Mouse (Mus musculus) G1E (cell line): ENCODE data around the gene Mbl1. TPM values are rescaled to one million over a fixed set of nuclear protein-coding genes. Genes with fewer than 3 reads are reported as not detected.

Experiments used
- ATAC-seq: 2 replicates; pipeline ENCODE4 v1.8.0; 2016; ENCODE audit warnings: mild to moderate bottlenecking; ENCODE audit not compliant: insufficient number of reproducible peaks, poor library complexity, low FRiP score, severe bottlenecking; ENCODE audit errors: extremely low read depth
- DNase-seq: peaks from one replicate; pipeline ENCODE4 v3.0.0; 2012; ENCODE audit warnings: low spot score
- H3K27me3 ChIP-seq: 2 replicates; pipeline ENCODE4 v1.6.1; 2012; ENCODE audit warnings: mild to moderate bottlenecking, low read length, inconsistent platforms; ENCODE audit not compliant: insufficient read depth
- H3K36me3 ChIP-seq: replicated peaks from 2 replicates; pipeline ENCODE3; 2012; ENCODE audit warnings: mild to moderate bottlenecking, inconsistent platforms
- H3K4me1 ChIP-seq: 2 replicates; pipeline ENCODE4 v1.6.1; 2012; ENCODE audit warnings: low read depth, low read length, inconsistent platforms, mixed read lengths; ENCODE audit not compliant: insufficient read depth
- H3K4me3 ChIP-seq: 2 replicates; pipeline ENCODE4 v1.5.1; 2012; ENCODE audit warnings: low read depth, mild to moderate bottlenecking, inconsistent platforms, low read length, moderate library complexity, mixed read lengths
- H3K9me3 ChIP-seq: replicated peaks from 2 replicates; pipeline ENCODE4 v1.6.1; 2012; ENCODE audit warnings: inconsistent platforms
- CTCF ChIP-seq: IDR thresholded peaks from 2 replicates; pipeline ENCODE4 v1.5.1; 2012; ENCODE audit warnings: low read depth, low read length, inconsistent platforms, mixed read lengths
- GATA1 ChIP-seq: IDR thresholded peaks from 2 replicates; pipeline ENCODE4 v1.6.1; 2012; ENCODE audit warnings: borderline replicate concordance, low read length, inconsistent platforms, mixed read lengths
- GATA2 ChIP-seq: IDR thresholded peaks from 2 replicates; pipeline ENCODE4 v1.6.1; 2012; ENCODE audit warnings: low read depth, low read length, inconsistent platforms, borderline replicate concordance
- POLR2AphosphoS5 ChIP-seq: IDR thresholded peaks from 2 replicates; pipeline ENCODE4 v1.6.1; 2012; ENCODE audit warnings: low read depth, low read length, inconsistent platforms; ENCODE audit not compliant: insufficient replicate concordance
- TAL1 ChIP-seq: conservative IDR thresholded peaks from 2 replicates; pipeline ENCODE4 v1.6.1; 2012; ENCODE audit warnings: low read depth, low read length, inconsistent platforms, mixed read lengths
- polyA plus RNA-seq: library from polyadenylated mRNA; stranded (reverse); fragments of >175 nt; gene quantifications from 2 replicates; pipeline ENCODE4 v1.2.3, GENCODE M21; 2012
- total RNA-seq, 2 experiments: library from RNA; stranded (forward) in 1 of 2; stranded (reverse) in 1 of 2; fragments of 200-1000 nt in 1 of 2; fragments of >200 nt in 1 of 2; fragmentation: Nextera tagmentation in 1 of 2; gene quantifications; 2 replicates each; pipeline ENCODE4 v1.2.3; 2014 to 2017

Gene Mbl1
- total and polyA plus RNA-seq, 3 experiments: 0.60 TPM; not detected in 2

DNA sequence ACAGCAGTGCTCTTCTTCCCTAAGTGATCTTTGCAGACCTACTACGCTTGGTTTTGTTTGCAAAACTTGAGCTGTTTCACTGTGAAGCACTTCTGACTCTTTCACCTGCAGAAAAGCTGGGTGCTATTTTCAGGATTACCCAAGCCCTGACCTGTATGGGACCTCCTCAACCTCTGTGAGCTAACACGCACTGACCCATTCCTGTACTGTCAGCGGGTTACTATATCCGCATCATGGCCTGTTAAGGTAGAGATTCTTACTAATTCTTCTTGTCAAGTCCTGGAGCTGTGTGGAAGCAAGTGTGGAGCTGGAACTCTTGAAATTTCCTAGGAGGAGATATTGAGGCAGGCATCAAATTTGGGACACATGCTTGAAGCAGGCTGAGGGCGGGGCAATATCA, 26.6 kb upstream of the Mbl1 start:
- TF ChIP-seq TAL1 (no peak), CTCF (no peak), GATA1 (no peak), POLR2AphosphoS5 (no peak), GATA2 (no peak)
- no peaks in the 10 kb centered on the region for H3K36me3 ChIP-seq
- no peaks in the 10 kb centered on the region for H3K4me1 ChIP-seq
- DNase-seq (no peak), ATAC-seq (no peak)
- H3K27me3 ChIP-seq: no peaks in the 10 kb centered on the region
- H3K9me3 ChIP-seq: no peaks in the 10 kb centered on the region
- H3K4me3 ChIP-seq: no peak overlapping the region

- Histone ChIP-seq H3K36me3 (no peaks in the 10 kb centered on the region), H3K9me3 (no peaks in the 10 kb centered on the region), H3K27me3 (no peaks in the 10 kb centered on the region; the same call in 1 of the 2 replicates), H3K4me1 (no peaks in the 10 kb centered on the region), H3K4me3 (no peak overlapping the region)
- DNase-seq: no peak
- ATAC-seq: no peak
- no peak for TF ChIP-seq TAL1
Measured at GRCm38 (mm10) chr14:41127997-41128396, 23.3 kb upstream of the Mbl1 start.

GRCm38 (mm10) chr14:41131540-41131939, 19.7 kb upstream of the Mbl1 start, which contains the start of gene Sftpa1:
Gene Sftpa1 (plus strand): TSS chr14:41131782.
- no peak for DNase-seq
- Histone ChIP-seq H3K4me3 (no peak within 1 kb of the TSS), H3K4me1 (no peaks in the 10 kb centered on the region), H3K9me3 (no peaks in the 10 kb centered on the region), H3K27me3 (no peaks in the 10 kb centered on the region; the same call in 1 of the 2 replicates), H3K36me3 (no peaks in the 10 kb centered on the region)
- ATAC-seq: no peak
- TF ChIP-seq GATA1 (no peak), TAL1 (no peak), POLR2AphosphoS5 (no peak), CTCF (no peak), GATA2 (no peak)

DNA sequence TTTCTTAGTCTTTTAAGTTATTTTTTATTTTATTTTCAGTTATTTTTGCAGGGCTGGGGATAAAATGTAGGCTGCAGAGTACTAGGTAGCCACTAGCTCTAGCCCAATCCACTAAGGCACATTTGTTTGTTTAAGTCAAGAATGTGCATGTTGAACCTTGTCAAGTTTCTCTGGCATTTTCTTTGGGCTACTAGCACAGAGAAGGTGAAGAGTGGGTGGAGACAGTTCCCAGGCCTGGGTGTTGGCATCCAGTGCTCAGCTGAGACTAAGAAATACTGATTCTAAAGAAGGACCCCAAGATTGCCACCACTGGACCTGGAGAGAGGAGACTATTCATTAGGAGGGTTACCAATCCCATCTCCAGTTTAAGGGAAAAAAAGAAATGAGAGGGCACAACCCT, 14.3 kb upstream of the Mbl1 start:
- Histone ChIP-seq H3K9me3 (no peaks in the 10 kb centered on the region), H3K27me3 (no peaks in the 10 kb centered on the region), H3K4me1 (no peaks in the 10 kb centered on the region), H3K4me3 (no peak overlapping the region), H3K36me3 (no peaks in the 10 kb centered on the region)
- ATAC-seq: no peak
- TF ChIP-seq GATA1 (no peak), GATA2 (no peak), TAL1 (no peak), POLR2AphosphoS5 (no peak), CTCF (no peak)
- no peak for DNase-seq

DNA sequence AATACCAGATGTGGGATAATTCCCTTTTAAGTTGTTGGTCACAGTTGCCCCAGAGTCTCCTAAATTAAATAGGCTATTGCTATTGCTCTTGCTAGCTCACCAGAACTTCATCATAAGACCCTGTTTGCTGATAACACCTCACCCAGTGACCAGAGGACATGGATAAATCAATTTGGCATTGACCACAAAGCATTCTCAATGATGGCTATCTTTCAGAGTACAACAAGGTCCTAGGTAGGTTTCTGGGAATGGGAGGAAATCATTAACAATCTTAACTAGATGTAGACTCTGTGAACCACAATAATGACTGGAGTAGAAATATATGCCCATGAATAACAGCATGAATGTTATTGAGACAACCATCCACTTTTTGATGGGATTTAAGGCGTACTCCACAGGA, 10.6 kb upstream of the Mbl1 start:
- no peak for DNase-seq
- no peak for ATAC-seq
- no peaks in the 10 kb centered on the region for H3K4me1 ChIP-seq
- TF ChIP-seq GATA2 (no peak), TAL1 (no peak), POLR2AphosphoS5 (no peak), CTCF (no peak), GATA1 (no peak)
- H3K27me3 ChIP-seq: no peaks in the 10 kb centered on the region
- no peak overlapping the region for H3K4me3 ChIP-seq
- no peaks in the 10 kb centered on the region for H3K9me3 ChIP-seq
- H3K36me3 ChIP-seq: no peaks in the 10 kb centered on the region

GRCm38 (mm10) chr14:41146035-41146434, 5.2 kb upstream of the Mbl1 start:
- no peaks in the 10 kb centered on the region for H3K4me1 ChIP-seq
- H3K9me3 ChIP-seq: no peaks in the 10 kb centered on the region
- ATAC-seq: no peak
- H3K4me3 ChIP-seq: no peak overlapping the region
- no peak for DNase-seq
- no peaks in the 10 kb centered on the region for H3K36me3 ChIP-seq
- TF ChIP-seq POLR2AphosphoS5: no peak
- TF ChIP-seq CTCF: no peak
- no peaks in the 10 kb centered on the region for H3K27me3 ChIP-seq

DNA sequence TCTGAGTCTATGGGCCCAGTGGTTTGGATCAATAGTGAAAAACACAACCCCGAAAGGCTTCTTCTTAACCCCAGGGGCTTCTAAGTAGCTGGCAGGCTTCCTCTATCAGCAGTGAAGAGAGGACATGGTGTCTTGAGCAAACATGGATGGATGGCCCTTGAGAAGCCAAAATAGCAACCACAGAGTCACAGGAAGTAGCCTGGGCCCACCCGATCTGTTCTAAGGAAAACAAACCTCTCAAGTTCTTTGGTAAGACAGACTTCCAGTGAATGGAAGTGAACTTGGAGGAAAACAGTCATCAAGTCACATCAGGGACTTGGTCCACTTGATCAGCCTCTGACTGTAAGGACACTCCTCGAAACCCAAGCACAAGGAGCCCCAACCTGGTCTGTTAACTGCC, 4.3 kb upstream of the Mbl1 start:
- ATAC-seq (no peak), DNase-seq (no peak)
- Histone ChIP-seq H3K9me3 (no peaks in the 10 kb centered on the region), H3K27me3 (no peaks in the 10 kb centered on the region), H3K36me3 (no peaks in the 10 kb centered on the region), H3K4me3 (no peak overlapping the region), H3K4me1 (no peaks in the 10 kb centered on the region)
- TF ChIP-seq CTCF: no peak
- TF ChIP-seq POLR2AphosphoS5: no peak
- TF ChIP-seq TAL1: no peak
- TF ChIP-seq GATA2: no peak
- TF ChIP-seq GATA1: no peak
